Mouse (Mus musculus) liver, embryonic 16.5 days (tissue): ENCODE data around the gene Grwd1. TPM values are rescaled to one million over a fixed set of nuclear protein-coding genes. Genes with fewer than 3 reads are reported as not detected.

Experiments used
- ATAC-seq: fragments of 200-750 bp; cut with Nextera tagmentation; 2 replicates; pipeline ENCODE4 v1.8.0; 2017; ENCODE audit warnings: low read depth, mild to moderate bottlenecking, moderate number of reproducible peaks, moderate library complexity
- H3K27ac ChIP-seq: fragments of 300-500 bp; sonication (generic); 2 replicates; pipeline ENCODE4 v1.5.1; 2014; ENCODE audit warnings: mild to moderate bottlenecking, low read length
- H3K27me3 ChIP-seq: fragments of 300-500 bp; sonication (generic); 2 replicates; pipeline ENCODE4 v1.6.1; 2014; ENCODE audit warnings: low read depth, low read length, mixed read lengths; ENCODE audit not compliant: control insufficient read depth, insufficient read depth
- H3K36me3 ChIP-seq: fragments of 300-500 bp; sonication (generic); 2 replicates; pipeline ENCODE4 v1.6.1; 2014; ENCODE audit warnings: mild to moderate bottlenecking; ENCODE audit not compliant: control insufficient read depth, insufficient read depth
- H3K4me1 ChIP-seq: fragments of 300-500 bp; sonication (generic); 2 replicates; pipeline ENCODE4 v1.6.1; 2014; ENCODE audit warnings: low read depth, low read length, mixed read lengths; ENCODE audit not compliant: control insufficient read depth
- H3K4me2 ChIP-seq: fragments of 300-500 bp; sonication (generic); 2 replicates; pipeline ENCODE4 v1.6.1; 2014; ENCODE audit warnings: low read depth, low read length, mixed read lengths
- H3K4me3 ChIP-seq: fragments of 300-500 bp; sonication (generic); 2 replicates; pipeline ENCODE4 v1.5.1; 2014; ENCODE audit warnings: low read depth, mild to moderate bottlenecking, low read length
- H3K9ac ChIP-seq: fragments of 300-500 bp; sonication (generic); 2 replicates; pipeline ENCODE4 v1.6.1; 2014; ENCODE audit warnings: low read depth, low read length
- H3K9me3 ChIP-seq: fragments of 300-500 bp; sonication (generic); replicated peaks from 2 replicates; pipeline ENCODE4 v1.6.1; 2016; ENCODE audit warnings: low read length; ENCODE audit not compliant: control insufficient read depth
- WGBS: fragments of 180-500 bp; shearing (Covaris S2); extraction: QIAGEN DNeasy Blood & Tissue Kit; methylation state at CpG from one replicate; pipeline ENCODE4 v1.1.7; 2014; ENCODE audit not compliant: insufficient replicate concordance; 5-methylcytosine and 5-hydroxymethylcytosine counted together
- polyA plus RNA-seq: library from polyadenylated mRNA; unstranded; fragments of >200 nt; fragmentation: Nextera tagmentation; extraction: Ambion mirVana; gene quantifications from 2 replicates; pipeline ENCODE4 v1.2.1, GENCODE M21; 2015

Grwd1 gene
- polyA plus RNA-seq, 1 experiment from 2014 or later: 19.2 TPM

- H3K27ac ChIP-seq: no peak within 1 kb of the TSS
- peaks cover 4% of the 10 kb centered on the region; the same call in 1 of the 2 replicates for H3K4me1 ChIP-seq
- peaks cover 10% of the 10 kb centered on the region for H3K36me3 ChIP-seq
- no peak for ATAC-seq
- H3K4me3 ChIP-seq: no peak within 1 kb of the TSS
- H3K27me3 ChIP-seq: peaks cover 3% of the 10 kb centered on the region; the same call in 1 of the 2 replicates
- 46% methylated on average over 7 of the region's 7 CpGs for WGBS
- H3K9ac ChIP-seq: no peak within 1 kb of the TSS
- no peak within 1 kb of the TSS for H3K4me2 ChIP-seq
- H3K9me3 ChIP-seq: no peaks in the 10 kb centered on the region
Measured at GRCm38 (mm10) chr7:45824598-45824997, 6.1 kb downstream of the Grwd1 start, which contains the start of gene Kcnj14. Gene Kcnj14 (minus strand): TSS chr7:45824782.

- H3K36me3 ChIP-seq: no peaks in the 10 kb centered on the region
- H3K27me3 ChIP-seq: peaks cover 3% of the 10 kb centered on the region; the same call in 1 of the 2 replicates
- no peak overlapping the region for H3K4me3 ChIP-seq
- no peak for ATAC-seq
- H3K4me2 ChIP-seq: no peak overlapping the region
- no peaks in the 10 kb centered on the region for H3K9me3 ChIP-seq
- no peaks in the 10 kb centered on the region for H3K4me1 ChIP-seq
- no peak overlapping the region for H3K9ac ChIP-seq
- H3K27ac ChIP-seq: no peak overlapping the region
Measured at GRCm38 (mm10) chr7:45820913-45821312, 9.8 kb downstream of the Grwd1 start.

GRCm38 (mm10) chr7:45819843-45820242 lies 10.9 kb downstream of the Grwd1 start:
- H3K27ac ChIP-seq: no peak overlapping the region
- H3K9me3 ChIP-seq: no peaks in the 10 kb centered on the region
- H3K36me3 ChIP-seq: no peaks in the 10 kb centered on the region
- H3K9ac ChIP-seq: no peak overlapping the region
- H3K4me2 ChIP-seq: 0 out of 2 replicates have a peak overlapping the region, but pooled peaks have one; percentile 6
- WGBS: 16% methylated on average over 25 of the region's 25 CpGs
- no peak for ATAC-seq
- peaks cover 5% of the 10 kb centered on the region for H3K4me1 ChIP-seq
- H3K4me3 ChIP-seq: no peak overlapping the region
- H3K27me3 ChIP-seq: peaks cover 3% of the 10 kb centered on the region; the same call in 1 of the 2 replicates

- H3K9me3 ChIP-seq: no peaks in the 10 kb centered on the region
- no peak overlapping the region for H3K4me3 ChIP-seq
- ATAC-seq: no peak
- H3K4me2 ChIP-seq: no peak overlapping the region
- H3K36me3 ChIP-seq: peaks cover 18% of the 10 kb centered on the region
- H3K27ac ChIP-seq: no peak overlapping the region
- H3K4me1 ChIP-seq: peaks cover 26% of the 10 kb centered on the region
- whole genome bisulfite sequencing: 39% methylated on average over 2 of the region's 2 CpGs
- no peak overlapping the region for H3K9ac ChIP-seq
- peaks cover 3% of the 10 kb centered on the region; the same call in 1 of the 2 replicates for H3K27me3 ChIP-seq
Measured at GRCm38 (mm10) chr7:45815984-45816351, 14.8 kb downstream of the Grwd1 start.

GRCm38 (mm10) chr7:45815323-45815983 lies 15.3 kb downstream of the Grwd1 start:
- Histone ChIP-seq H3K36me3 (peaks cover 23% of the 10 kb centered on the region), H3K9ac (no peak overlapping the region), H3K27ac (no peak overlapping the region), H3K4me1 (peaks cover 26% of the 10 kb centered on the region), H3K27me3 (peaks cover 3% of the 10 kb centered on the region; the same call in 1 of the 2 replicates), H3K4me3 (no peak overlapping the region; the same call in 1 of the 2 replicates), H3K9me3 (no peaks in the 10 kb centered on the region), H3K4me2 (no peak overlapping the region)
- ATAC-seq: no peak
- WGBS: 72% methylated on average over 10 of the region's 10 CpGs

GRCm38 (mm10) chr7:45814841-45815240 lies 15.9 kb downstream of the Grwd1 start:
- ATAC-seq: no peak
- no peak overlapping the region for H3K27ac ChIP-seq
- H3K36me3 ChIP-seq: peaks cover 29% of the 10 kb centered on the region
- H3K27me3 ChIP-seq: peaks cover under 1% of the 10 kb centered on the region; the same call in 1 of the 2 replicates
- H3K4me1 ChIP-seq: peaks cover 26% of the 10 kb centered on the region
- no peaks in the 10 kb centered on the region for H3K9me3 ChIP-seq
- peak overlapping the region; percentile 99 for H3K4me3 ChIP-seq
- 7% methylated on average over 5 of the region's 5 CpGs for WGBS
- H3K9ac ChIP-seq: no peak overlapping the region
- peak overlapping the region; percentile 77 for H3K4me2 ChIP-seq

GRCm38 (mm10) chr7:45813787-45814779 lies 16.7 kb downstream of the Grwd1 start, which contains the start of gene Cyth2:
Gene Cyth2 (minus strand): TSS chr7:45814581.
- Histone ChIP-seq H3K36me3 (peaks cover 36% of the 10 kb centered on the region), H3K4me1 (peaks cover 26% of the 10 kb centered on the region), H3K27ac (peak within 1 kb of the TSS; percentile 96), H3K4me2 (peak within 1 kb of the TSS; percentile 96), H3K27me3 (no peaks in the 10 kb centered on the region; the same call in 1 of the 2 replicates), H3K9ac (peak within 1 kb of the TSS; percentile 99), H3K9me3 (no peaks in the 10 kb centered on the region), H3K4me3 (peak within 1 kb of the TSS; percentile 99)
- ATAC-seq: peak; percentile 98
- under 1% methylated on average over 76 of the region's 92 CpGs for WGBS

- peaks cover 26% of the 10 kb centered on the region for H3K4me1 ChIP-seq
- no peak for ATAC-seq
- WGBS: 84% methylated on average over 8 of the region's 8 CpGs
- H3K27ac ChIP-seq: no peak overlapping the region
- peak overlapping the region; percentile 99 for H3K4me3 ChIP-seq
- peak overlapping the region; percentile 96 for H3K4me2 ChIP-seq
- no peaks in the 10 kb centered on the region for H3K9me3 ChIP-seq
- H3K9ac ChIP-seq: peak overlapping the region; percentile 99
- H3K36me3 ChIP-seq: peaks cover 45% of the 10 kb centered on the region
- H3K27me3 ChIP-seq: no peaks in the 10 kb centered on the region
Measured at GRCm38 (mm10) chr7:45812921-45813320, 17.8 kb downstream of the Grwd1 start.
